Mouse (Mus musculus) layer of hippocampus, postnatal 14 days (tissue): ENCODE measurements around the gene Plekhg1. TPM values are rescaled to one million over a fixed set of nuclear protein-coding genes. Genes with fewer than 3 reads are reported as not detected.

Source experiments
- DNase-seq, 2 experiments: peaks; one replicate each; pipeline ENCODE4 v3.0.0; 2021 to 2022; ENCODE audit warnings: low spot score in 2 of 2, mixed read lengths in 1 of 2
- total RNA-seq, 2 experiments: library from RNA; stranded (reverse); gene quantifications; 2 replicates each; pipeline ENCODE4 v1.2.3; 2021

Gene Plekhg1
- total RNA-seq, 2 experiments from 2014 or later, result 27.9 to 34.5 TPM

GRCm38 (mm10) chr10:3996170-3996876, 256.2 kb downstream of the Plekhg1 start:
- peak; percentile 59 to 75 for DNase-seq

GRCm38 (mm10) chr10:3997851-3998426, 257.8 kb downstream of the Plekhg1 start:
- DNase-seq, result no peak

- DNase-seq, result no peak
Observed at GRCm38 (mm10) chr10:4002711-4003110, 262.5 kb downstream of the Plekhg1 start.

GRCm38 (mm10) chr10:4005191-4005590, 265.0 kb downstream of the Plekhg1 start:
- DNase-seq, result no peak

- DNase-seq, result no peak
Observed at GRCm38 (mm10) chr10:4006296-4007015, 266.3 kb downstream of the Plekhg1 start.

Other genes starting within 250 kb of the Plekhg1 start
- 10 to 100 TPM; 10.1 to 16.6 TPM for gene Iyd, start 200.1 kb upstream of the Plekhg1 start, total RNA-seq
- gene Mthfd1l, start 232.8 kb downstream of the Plekhg1 start, total RNA-seq, result 10 to 100 TPM; 11.8 to 12.1 TPM